Mouse (Mus musculus): ENCODE data around the gene Gm28043. TPM values are rescaled to one million over a fixed set of nuclear protein-coding genes. Genes with fewer than 3 reads are reported as not detected.

Gene Gm28043
- total RNA-seq, 2 experiments from 2014 or later = 0.84 to 1.7 TPM

DNA sequence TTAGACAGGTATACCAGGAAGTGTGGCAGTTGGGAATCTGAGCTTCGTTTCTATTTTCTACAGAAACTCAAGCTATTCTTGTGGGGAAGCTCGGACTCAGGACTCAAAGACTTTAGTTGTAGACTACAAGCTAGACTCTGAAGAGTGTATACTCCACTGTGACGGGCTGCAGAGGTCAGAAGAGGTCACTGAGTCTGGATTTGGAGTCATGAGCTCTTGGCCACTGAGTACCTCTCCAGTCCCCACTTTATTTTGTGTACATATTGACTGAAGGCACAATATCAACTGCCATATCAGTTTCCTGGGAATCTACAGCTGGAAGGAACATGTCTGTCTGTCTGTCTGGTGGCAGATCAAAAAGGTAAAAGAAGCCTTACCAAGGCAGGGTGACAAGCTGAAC lies 4.6 kb downstream of the Gm28043 start:
- no peak for DNase-seq
- intact Hi-C loops (cut with DNase I) = no loop called here

DNA sequence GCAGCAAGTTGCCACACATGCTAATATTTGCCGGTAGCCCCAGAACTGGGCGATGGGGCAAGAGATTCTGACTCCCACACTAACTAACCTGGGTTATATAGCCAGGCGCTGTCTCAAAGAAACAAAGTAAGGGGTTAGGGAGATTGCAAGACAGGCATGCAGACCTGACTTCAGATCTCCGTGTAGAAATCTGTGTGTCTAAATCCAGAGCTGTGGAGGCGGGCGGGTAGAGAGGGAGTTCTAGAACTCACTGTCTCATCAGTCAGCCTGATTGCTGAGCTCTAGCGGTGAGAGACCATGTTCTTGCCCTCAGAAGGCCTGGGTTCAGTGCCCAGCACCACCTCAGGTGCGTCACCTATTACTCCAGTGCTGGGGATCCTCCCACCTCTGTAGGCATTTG lies 8.8 kb downstream of the Gm28043 start:
- intact Hi-C loops (cut with DNase I) = no loop called here
- DNase-seq = no peak

DNA sequence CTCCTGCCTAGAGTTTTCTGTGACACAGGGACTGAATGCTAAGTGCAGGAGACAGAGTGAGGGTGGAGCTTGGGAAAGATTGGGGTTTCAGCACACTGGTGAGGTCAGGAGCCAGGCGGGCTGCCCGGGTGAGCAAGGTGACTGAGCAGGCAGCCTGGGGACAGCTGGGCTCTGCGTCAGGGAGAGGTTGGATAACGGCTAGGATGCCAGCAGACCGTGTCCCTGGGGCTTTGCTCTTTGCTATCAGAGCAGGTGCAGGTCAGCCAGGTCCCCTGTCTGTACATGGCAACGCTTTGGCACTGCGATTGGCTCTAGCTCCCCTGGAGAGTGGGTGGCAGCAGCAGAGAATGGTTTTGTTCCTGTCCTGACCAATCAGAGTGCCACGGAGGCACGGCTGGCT lies 12.6 kb downstream of the Gm28043 start:
- DNase-seq = peak; percentile 28 to 47

DNA sequence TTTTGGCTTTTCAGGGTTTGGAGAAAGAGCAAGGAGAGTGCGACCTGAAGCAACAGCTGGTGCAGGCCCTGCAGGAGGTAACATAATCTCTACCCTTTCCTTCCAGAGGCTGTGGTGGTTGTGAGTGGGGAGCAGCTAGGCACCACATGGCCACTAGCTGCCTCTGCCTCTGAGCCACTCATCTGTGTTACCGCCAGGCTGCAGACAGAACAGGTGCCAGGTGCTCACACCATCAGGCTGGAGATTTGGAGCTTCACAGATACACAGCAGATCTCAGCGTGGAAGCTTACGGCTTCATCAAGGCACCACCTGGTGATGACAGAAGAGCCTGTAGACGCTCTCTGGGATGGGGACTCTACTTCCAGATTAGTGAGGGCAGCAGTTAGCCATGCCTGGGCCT lies 14.3 kb downstream of the Gm28043 start:
- DNase-seq = no peak

More for the DNA sequence above, 12.6 kb downstream of the Gm28043 start:
- intact Hi-C loops (cut with DNase I) = no loop called here

DNA sequence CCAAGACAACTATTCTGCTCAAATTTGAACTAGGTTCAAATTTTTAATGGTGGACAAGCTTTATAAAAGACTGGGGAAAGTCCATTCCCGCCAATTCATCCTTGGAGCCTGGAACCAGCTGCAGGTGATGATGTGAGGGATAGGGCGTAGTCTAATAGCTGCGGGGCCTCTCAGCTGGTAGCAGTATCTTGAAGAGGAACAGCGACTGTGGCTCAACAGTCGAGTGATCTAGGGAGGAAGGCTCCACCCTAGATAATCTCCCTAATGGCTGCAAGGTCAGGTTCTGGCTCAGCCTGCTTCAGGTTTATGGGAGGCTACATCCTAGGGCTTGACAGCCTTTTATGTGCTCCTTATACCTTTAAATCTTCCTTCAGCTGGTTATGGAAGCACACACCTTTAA lies 14.9 kb downstream of the Gm28043 start:
- no peak for DNase-seq
- intact Hi-C loops (cut with DNase I) = no loop called here

More for the DNA sequence above, 14.3 kb downstream of the Gm28043 start:
- intact Hi-C loops (cut with DNase I) = no loop called here

DNA sequence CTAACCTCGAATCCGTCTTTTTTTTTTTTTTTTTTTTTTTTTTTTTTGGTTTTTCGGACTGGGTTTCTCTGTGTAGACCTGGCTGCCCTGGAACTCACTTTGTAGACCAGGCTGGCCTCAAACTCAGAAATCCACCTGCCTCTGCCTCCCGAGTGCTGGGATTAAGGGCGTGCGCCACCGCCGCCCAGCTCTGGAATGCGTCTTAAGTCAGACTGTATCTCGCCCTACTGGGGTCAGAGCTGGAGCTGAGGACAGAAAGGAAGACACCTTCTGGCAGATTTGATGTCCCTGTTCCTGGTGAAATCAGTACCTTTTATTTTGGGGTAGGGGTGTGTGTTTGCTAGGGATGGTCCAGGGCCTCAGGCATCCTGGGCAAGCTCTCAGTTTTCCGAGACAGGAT lies 17.6 kb downstream of the Gm28043 start:
- no peak for DNase-seq
- intact Hi-C loops (cut with DNase I) = no loop called here

DNA sequence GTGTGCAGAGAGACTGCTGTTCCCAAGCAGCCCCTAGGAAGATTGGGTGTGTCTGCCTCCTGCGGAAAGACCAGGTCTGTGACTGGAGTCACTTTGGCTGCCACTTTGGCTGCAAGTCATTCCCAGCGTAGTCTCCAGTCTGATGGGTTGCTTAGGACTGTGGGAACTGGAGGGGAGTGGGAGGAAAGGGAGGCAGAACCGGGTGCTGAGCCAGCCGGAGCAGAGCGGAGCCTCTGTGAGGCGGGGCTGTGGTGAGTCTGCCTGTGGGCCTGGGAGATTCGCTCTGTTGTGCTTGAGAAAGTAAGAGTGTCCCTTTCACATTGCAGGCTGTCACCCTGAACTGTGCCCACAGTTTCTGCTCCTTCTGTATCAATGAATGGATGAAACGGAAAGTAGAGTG lies 20.8 kb downstream of the Gm28043 start:
- no peak for DNase-seq
- intact Hi-C loops (cut with DNase I) = loop anchor here (5.0 kb wide), 1 partner anchor 57 kb away; no protein-coding TSS in a partner anchor

DNA sequence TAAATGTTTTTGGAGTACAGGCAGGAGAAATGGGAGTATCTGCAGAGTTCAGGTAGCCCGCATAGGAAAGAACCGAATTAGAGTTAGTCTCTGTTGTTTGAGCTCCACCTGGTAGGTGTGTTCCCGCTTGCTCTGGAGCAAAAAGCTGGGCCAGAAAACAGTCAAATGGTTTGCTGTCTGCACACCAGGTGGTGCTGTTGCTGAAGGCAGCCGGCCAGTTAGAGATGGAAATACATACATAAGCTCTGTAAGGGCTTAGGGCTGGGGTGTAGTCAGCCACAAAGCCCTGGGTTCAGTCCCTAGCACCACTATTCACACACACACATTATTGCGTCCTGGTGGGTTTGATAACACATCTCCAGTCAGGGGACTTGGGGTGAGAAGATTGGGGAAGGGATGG lies 21.4 kb downstream of the Gm28043 start:
- DNase-seq = no peak
- intact Hi-C loops (cut with DNase I) = loop anchor here (5.0 kb wide), 1 partner anchor 56 kb away; no protein-coding TSS in a partner anchor

DNA sequence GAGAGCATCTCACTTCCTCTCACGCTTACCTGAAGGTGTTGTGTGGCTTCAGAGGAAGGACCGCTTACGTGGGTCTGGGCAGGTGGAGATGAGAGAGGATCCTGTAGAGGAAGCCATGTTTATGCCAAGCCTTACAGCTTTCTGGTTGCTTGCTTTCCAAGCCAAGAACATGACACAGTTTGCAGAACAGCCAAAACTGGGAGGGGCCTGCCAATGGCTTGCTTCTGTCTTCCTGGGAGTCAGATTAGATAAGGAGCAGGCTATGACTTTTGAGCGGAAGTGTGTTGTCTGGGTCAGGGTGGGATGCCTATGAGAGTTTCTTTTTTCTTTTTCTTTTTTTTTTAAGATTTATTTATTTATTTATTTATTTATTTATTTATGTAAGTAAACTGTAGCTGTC lies 22.7 kb downstream of the Gm28043 start:
- intact Hi-C loops (cut with DNase I) = loop anchor here (5.0 kb wide), 1 partner anchor 55 kb away; no protein-coding TSS in a partner anchor
- DNase-seq = no peak

DNA sequence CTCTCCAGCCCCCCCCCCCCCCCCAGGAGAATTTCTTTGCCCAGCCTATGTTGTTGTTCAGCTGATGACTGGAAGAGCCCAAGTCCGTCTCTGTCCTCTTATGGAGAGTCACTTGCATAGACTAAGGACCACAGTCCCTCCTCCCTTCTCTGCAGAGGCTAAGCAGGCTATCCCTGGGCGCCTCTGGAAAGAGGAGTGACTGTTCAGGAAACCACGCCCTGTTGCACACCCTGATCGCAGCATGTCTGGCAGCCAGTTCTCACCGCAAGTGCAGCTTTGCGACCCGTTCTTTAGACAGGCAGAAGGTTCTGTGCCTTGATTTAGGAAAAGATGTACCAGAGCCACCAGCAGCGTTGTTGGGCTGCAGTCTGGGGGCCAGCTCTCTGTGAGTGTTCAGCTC lies 23.2 kb downstream of the Gm28043 start:
- intact Hi-C loops (cut with DNase I) = loop anchor here (5.0 kb wide), 1 partner anchor 54 kb away; no protein-coding TSS in a partner anchor
- no peak for DNase-seq

DNA sequence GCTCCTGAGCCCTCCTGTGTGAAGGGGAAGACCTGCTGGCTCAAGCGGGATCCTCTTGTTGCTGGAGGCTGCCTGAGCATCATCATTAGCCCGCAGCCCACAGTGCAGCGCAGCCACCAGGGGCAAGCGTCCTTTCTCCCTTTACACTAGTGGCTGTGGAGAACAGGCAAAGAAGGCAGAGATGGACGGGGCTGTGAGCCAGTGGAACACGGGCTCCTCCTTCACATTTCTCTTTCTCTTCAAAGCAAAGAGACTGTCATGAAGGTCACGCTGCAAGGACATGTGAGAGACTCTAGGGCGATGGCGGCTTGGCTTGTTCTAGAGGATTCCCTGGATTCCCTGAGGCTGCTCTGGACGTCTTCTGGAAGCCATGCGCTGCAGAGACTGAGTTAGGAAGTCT lies 26.3 kb downstream of the Gm28043 start:
- no peak for DNase-seq
- intact Hi-C loops (cut with DNase I) = no loop called here

DNA sequence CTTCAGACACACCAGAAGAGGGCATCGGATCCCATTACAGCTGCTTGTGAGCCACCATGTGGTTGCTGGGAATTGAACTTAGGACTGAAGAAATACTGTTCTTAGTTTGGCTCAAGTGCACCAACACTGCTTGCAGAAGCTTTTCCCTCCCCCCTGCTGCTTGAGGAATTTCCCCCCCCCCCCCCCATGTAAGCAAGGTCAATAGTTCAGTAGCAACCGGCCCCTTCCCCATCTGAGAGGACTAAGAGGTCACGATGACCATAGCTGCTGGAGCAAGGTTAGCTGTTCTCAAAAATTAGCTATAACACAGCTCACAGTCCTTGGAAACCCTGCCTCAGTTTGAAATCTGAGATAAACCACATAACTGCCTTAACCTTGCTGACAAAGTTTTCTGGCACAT lies 27.5 kb downstream of the Gm28043 start:
- intact Hi-C loops (cut with DNase I) = no loop called here
- DNase-seq = no peak

DNA sequence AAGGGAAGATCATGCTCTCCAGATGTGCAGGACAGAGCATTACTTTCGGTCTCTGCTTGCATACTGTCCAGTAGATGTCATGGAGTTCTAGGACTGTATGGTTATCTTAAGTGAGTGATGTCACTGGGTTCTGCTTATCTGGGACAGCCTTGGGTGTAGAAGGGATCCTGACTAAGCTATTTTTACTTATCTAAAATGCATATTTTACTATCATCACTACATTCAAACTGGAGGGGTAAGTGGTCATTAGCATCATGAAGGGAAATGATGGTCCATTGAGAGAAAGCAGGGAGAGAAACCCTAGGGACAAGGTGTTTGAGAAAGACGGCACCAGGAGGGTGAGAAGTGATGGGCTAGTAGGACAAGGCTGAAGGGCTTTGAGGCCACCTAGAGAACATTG lies 43.6 kb downstream of the Gm28043 start:
- intact Hi-C loops (cut with DNase I) = no loop called here
- DNase-seq = no peak

DNA sequence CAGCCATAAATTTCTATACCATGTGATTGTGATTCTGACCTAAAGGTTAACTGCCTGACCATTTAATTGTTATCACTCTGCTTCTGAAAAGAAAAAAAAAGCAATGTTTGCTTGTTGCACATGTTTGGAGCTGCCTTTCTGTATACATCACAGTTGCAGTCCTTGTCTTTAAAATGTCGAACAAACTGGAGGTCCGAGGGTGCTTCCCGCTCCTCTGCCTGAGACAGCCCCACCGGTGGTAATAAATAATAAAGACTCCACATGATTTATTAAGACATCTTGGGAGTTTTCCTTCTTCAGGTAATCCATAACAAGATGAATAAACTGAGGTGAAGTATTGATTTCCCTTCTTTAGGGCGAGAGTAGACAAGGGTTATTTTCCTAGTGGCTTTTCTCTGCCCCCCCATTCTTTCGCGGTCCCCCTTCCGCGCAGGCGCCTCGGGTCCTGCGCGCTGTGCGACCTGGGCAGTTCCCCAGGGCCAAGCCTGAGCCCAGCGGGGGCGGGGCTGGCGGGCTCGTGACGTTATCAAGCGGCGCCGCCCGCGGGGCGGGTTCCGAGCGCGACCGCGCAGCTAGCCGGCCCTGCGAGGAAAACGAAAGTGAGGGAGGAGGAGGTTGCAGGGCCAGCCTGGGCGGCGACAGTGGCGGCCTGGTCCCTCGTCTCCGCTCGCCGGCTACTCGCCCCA lies 45.5 kb downstream of the Gm28043 start, which contains the start of gene Cmtr1:
TSS of gene Cmtr1 (plus strand) at position 520 of the 686 bp plus-strand sequence.
- DNase-seq = peak; percentile 94 to 95
- intact Hi-C loops (cut with DNase I) = no loop called here

DNA sequence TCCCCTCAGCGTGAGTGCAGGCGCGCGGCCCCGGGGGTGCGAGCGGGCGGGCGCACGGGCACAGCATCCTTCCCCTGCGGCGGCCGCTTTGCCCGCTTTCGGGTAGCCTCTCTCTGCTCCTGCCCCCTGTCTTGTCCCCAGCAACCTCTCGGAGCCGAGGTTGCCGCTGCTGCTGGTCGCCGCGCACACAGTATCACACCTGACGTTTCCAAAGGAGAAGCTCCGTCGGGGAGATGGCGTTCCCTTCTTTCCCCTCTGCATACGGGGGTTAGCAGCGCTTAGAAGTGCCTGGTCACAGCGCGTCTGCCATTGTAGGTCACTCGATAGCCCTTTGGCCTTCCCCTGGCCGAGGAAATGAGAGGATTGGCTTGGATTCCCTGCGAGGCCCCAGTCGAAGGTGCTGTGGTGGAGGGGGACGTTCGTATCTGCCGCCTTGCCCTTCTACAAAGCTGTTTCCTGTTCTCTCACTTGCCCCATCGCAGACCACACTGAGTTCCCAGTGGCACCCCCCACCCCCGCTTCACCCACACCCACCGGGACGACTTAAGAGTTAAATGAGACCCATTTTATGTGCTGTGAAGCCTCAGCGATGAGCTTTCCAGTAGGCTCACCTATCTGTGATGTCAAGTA lies 46.2 kb downstream of the Gm28043 start:
- no peak for DNase-seq
- intact Hi-C loops (cut with DNase I) = no loop called here

DNA sequence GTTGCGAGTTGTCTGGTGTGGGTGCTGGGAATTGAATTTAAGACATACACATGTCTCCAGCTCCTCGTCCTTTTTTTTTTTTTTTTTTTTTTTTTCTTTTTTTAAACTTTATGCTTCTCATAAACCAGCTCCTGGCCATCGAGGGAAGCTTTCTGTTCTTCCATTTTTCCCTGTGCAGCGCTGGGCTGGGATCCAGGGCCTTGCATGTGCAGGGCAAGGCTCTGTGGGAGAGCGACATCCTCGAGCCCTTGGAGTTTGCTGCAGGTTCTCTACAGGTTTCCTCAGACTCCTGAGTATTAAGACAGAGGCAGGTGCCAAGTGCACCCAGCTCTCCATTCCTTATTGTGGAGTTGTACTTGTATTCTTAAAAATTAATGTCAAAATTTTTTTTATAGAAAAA lies 47.5 kb downstream of the Gm28043 start:
- DNase-seq = no peak
- intact Hi-C loops (cut with DNase I) = no loop called here

DNA sequence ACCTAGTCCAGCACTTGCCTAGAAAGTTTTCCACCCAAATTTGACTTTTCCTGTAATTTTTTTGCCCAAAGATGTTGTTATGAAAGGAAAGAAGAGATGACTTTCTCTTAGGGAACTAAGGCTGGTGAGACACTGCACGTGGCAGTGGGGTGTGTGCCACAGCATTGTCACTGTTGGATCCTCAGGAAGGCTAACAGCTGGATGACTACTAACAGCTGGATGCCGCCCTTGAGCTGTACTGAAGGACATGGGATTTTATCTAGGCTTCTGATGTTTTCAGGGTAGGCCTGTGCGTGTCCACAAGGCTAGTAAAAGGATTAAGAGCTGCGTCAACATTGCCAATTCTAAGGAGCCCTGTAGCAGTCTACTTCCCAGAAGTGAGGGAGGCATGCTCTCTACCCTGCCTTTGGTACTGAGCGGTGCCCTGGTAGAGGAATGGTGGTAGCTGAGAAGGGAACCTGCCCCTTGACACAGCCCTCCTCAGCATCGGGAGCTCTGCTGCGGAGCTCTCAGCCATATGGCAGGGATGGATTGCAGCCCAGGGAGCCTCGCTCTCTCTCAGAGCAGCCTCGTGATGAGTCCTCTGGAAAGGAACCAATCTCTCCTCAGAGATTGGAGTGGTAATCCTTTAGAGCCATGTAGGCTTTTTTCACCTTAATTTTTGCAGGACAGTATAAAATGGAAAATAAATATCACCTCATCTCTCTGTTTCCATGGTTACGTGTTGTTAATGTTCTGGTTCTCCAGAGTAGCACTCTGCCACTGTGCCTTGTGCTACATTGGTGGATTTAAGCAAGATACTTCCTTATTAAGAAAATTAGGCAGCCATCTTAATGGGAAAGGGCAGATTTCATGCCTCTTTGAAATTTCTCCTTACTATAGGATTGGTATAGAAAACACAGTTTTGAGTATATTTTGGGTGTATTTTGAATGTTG lies 53.6 kb downstream of the Gm28043 start:
- intact Hi-C loops (cut with DNase I) = no loop called here
- no peak for DNase-seq

DNA sequence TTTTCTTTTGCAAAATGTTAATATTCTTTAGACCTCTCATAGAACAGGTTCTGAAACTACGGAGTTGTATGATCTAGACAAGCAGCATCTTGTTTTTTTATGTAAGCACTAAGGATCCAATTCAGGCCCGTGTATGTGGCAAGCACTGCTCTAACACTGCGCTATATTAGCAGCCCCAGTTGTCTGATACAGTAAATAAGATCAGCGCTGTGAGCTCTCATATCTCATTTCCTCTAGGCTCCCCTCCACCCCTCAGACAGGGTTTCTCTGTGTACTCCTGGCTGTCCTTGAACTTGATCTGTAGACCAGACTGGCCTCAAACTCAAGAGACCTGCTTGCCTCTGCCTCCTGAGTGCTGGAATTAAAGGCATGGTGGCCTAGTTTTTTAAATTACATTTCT lies 54.4 kb downstream of the Gm28043 start:
- DNase-seq = no peak
- intact Hi-C loops (cut with DNase I) = no loop called here

DNA sequence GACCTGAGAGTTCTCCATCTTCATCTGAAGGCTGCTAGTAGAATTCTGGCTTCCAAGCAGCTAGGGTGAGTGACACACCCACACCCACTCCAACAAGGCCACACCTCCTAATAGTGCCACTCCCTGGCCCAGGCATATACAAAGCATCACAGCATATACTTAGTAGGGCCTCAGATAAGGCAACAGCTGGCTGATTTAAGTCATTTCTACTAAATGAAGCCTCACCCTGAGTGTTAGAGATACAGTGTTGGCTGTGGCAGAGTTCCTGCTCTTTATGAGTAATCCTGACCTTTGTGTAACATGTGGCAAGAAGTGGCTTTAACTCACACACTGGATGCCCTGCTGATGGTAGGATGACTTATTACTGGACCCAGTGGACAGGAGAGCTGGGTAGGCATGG lies 55.3 kb downstream of the Gm28043 start:
- no peak for DNase-seq
- intact Hi-C loops (cut with DNase I) = no loop called here

DNA sequence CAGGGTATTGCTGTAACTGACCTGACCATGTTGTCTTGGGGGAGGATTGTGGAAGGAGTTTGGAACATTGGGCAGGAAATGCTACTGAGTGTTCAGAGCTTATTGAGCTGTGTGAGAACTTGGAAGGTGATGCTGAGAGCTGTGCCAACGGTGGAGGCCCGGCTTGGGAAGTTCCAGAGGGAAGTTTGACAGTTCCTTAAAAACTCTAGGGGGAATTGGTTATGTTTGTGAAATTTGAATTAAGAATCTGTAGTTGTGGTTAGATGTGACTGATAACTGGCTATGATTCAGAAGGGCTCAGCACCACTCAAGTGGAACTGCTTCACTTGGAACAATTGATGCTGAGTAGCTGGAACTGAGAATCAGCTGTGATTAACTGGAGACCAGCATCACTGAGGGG lies 56.3 kb downstream of the Gm28043 start:
- intact Hi-C loops (cut with DNase I) = no loop called here
- DNase-seq = no peak

DNA sequence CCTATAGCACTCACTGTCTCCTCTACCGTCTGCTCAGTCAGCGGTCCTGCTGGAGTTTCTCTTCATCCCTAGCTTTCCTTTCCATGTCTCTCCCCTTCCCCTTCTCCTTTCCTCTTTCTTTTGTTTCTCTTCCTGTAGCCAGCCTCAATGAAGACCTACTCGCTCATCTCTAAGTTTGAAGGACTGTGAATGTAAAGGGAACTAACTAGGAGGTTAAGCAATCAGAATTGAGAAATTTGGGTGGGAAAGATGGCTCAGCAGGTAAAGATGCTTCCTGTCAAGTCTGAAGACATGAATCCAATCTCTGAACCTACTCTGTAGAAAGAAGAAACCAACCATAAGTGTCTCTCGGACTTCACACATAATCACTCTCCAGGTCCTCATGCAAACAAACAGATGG lies 58.6 kb downstream of the Gm28043 start:
- no peak for DNase-seq
- intact Hi-C loops (cut with DNase I) = no loop called here
